Mouse (Mus musculus) cortical plate, adult 2 months (tissue): Measurements from ENCODE around the gene Hapln2. TPM values are rescaled to one million over a fixed set of nuclear protein-coding genes. Genes with fewer than 3 reads are reported as not detected.

Experiments used
- H3K27ac ChIP-seq: fragments of 200-500 bp; 2 replicates; pipeline ENCODE4 v1.5.1; 2012; ENCODE audit warnings: low read length, control low read depth, inconsistent platforms; ENCODE audit not compliant: insufficient read depth
- H3K4me1 ChIP-seq: fragments of 200-500 bp; 2 replicates; pipeline ENCODE4 v1.6.1; 2011; ENCODE audit warnings: low read length; ENCODE audit not compliant: control insufficient read depth, insufficient read depth
- H3K4me3 ChIP-seq: fragments of 200-500 bp; 2 replicates; pipeline ENCODE4 v1.5.1; 2011; ENCODE audit warnings: mild to moderate bottlenecking, low read length, control low read depth; ENCODE audit not compliant: insufficient read depth
- CTCF ChIP-seq: fragments of 200-500 bp; IDR thresholded peaks from 2 replicates; pipeline ENCODE4 v1.5.1; 2011; ENCODE audit warnings: mild to moderate bottlenecking, control low read depth, low read length; ENCODE audit not compliant: insufficient read depth; ENCODE audit errors: extremely low read depth
- POLR2A ChIP-seq: fragments of 200-500 bp; IDR thresholded peaks from 2 replicates; pipeline ENCODE4 v1.6.1; 2011; ENCODE audit warnings: mild to moderate bottlenecking, low read length, control low read depth; ENCODE audit not compliant: insufficient read depth; ENCODE audit errors: extremely low read depth
- polyA plus RNA-seq: library from polyadenylated mRNA; depleted of rRNA; stranded (reverse); fragments of >200 nt; gene quantifications from 2 replicates; pipeline ENCODE4 v1.2.3, GENCODE M21; 2012; rRNA removed

Hapln2 gene
- 38.5 and 52.4 TPM in 2 replicates for polyA plus RNA-seq

GRCm38 (mm10) chr3:88027434-88028186 lies at the start of gene Hapln2:
Gene Hapln2 (minus strand): TSS chr3:88027583.
- TF ChIP-seq CTCF (peak; percentile 29; the same call in 1 of the 2 replicates), POLR2A (no peak)
- Histone ChIP-seq H3K27ac (0 out of 2 replicates have a peak within 1 kb of the TSS, but pooled peaks have one; percentile 42), H3K4me1 (no peaks in the 10 kb centered on the region), H3K4me3 (peak within 1 kb of the TSS; percentile 10; the same call in 1 of the 2 replicates)

DNA sequence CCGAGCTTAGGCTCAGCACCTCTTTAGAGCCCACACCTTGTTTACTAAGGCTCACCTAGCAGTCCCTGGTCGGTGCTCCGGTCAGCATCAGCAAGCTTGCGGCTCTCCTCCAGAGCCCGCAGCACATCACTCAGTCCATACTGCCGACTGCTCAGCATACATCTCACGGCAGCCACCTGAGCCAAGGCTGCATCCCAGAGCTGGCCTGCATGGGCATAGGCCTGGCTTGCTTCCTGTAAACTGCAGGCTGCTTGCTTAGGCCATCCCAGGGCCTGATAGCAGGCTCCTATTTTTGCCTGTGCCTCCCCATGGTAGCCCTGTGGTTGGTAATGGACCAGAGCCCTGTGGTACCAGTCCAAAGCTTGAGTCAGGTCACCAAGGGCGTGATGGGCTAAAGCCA lies 47.4 kb upstream of the Hapln2 start:
- TF ChIP-seq POLR2A (no peak), CTCF (no peak)
- H3K27ac ChIP-seq = no peak overlapping the region

GRCm38 (mm10) chr3:88074351-88074750 lies 47.0 kb upstream of the Hapln2 start:
- H3K4me1 ChIP-seq = 0 out of 2 replicates have a peak, but pooled peaks cover 1% of the 10 kb centered on the region
- no peak overlapping the region for H3K4me3 ChIP-seq
- TF ChIP-seq POLR2A (no peak), CTCF (no peak)
- H3K27ac ChIP-seq = no peak overlapping the region

More for the DNA sequence above, 47.4 kb upstream of the Hapln2 start:
- Histone ChIP-seq H3K4me3 (no peak overlapping the region), H3K4me1 (0 out of 2 replicates have a peak, but pooled peaks cover 1% of the 10 kb centered on the region)

GRCm38 (mm10) chr3:88073631-88074030 lies 46.2 kb upstream of the Hapln2 start:
- H3K4me1 ChIP-seq = 0 out of 2 replicates have a peak, but pooled peaks cover 1% of the 10 kb centered on the region
- H3K27ac ChIP-seq = no peak overlapping the region
- H3K4me3 ChIP-seq = no peak overlapping the region
- no peak for TF ChIP-seq CTCF
- no peak for TF ChIP-seq POLR2A

GRCm38 (mm10) chr3:88071783-88072182 lies 44.4 kb upstream of the Hapln2 start:
- Histone ChIP-seq H3K27ac (no peak overlapping the region), H3K4me3 (no peak overlapping the region), H3K4me1 (0 out of 2 replicates have a peak, but pooled peaks cover 1% of the 10 kb centered on the region)
- TF ChIP-seq CTCF (peak; percentile 96), POLR2A (no peak)

DNA sequence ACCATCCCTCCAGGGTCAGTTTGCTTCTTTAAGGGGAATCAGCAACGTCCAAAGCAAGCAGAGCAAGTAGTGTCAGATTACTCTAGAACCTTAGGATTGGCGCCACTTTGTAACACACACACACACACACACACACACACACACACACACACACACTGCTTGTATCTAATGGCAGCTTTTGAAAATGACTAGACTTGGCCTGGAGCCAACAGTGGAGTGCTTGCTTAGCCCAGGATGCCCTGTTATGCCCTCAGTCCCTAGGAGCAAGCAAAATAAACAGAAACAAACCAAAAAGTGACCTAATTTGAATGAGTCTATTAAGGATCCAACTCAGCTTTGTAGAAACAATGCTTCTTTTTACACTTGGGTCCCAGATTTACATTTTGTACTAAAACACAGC lies 41.0 kb upstream of the Hapln2 start:
- no peak overlapping the region for H3K27ac ChIP-seq
- no peak for TF ChIP-seq CTCF
- no peak for TF ChIP-seq POLR2A
- H3K4me3 ChIP-seq = no peak overlapping the region
- 0 out of 2 replicates have a peak, but pooled peaks cover 1% of the 10 kb centered on the region for H3K4me1 ChIP-seq

DNA sequence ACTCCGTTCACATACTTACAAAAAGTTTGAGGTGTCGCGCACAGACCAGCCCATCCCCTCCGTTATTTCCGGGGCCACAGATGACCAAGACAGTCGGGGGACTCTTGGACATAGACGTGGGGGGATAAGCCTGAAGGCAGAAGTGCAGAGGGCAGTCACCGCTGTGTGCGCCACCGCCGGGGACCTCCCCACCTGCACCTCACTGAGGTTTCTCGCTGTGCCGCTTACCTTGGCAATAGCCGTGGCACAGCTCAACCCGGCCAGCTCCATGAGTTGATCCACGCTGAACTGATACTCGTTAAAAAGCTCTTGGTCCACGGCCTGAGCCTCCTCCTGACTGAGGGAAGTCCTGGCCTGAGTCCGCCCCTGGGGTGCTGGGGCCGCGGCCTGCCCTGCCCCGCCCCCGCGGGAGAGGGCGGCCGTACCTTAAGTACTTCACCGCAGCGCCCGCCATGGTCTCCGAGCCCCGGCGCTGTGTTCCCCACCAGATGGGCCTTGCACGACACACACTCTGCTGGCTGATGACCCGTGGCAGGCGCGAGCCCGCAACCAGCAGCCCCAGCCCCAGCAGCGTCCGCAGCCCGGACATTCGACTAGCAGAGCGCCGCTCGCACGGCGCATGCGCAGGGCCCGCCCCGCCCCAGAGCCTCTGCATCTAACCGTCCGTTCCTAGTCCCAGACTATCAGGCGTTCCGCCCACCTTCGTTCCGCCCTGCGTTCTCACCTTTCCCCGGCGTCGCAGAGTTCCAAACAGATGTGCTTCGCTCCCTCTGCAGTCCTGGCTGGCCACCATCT lies 30.7 kb upstream of the Hapln2 start, which contains the start of gene Naxe:
Gene Naxe (minus strand): TSS at position 594 of the 795 bp plus-strand sequence.
- Histone ChIP-seq H3K4me1 (peaks cover 2% of the 10 kb centered on the region; the same call in 1 of the 2 replicates), H3K27ac (no peak within 1 kb of the TSS), H3K4me3 (peak within 1 kb of the TSS; percentile 77)
- TF ChIP-seq POLR2A (peak; percentile 87), CTCF (no peak)

GRCm38 (mm10) chr3:88057030-88057429 lies 29.6 kb upstream of the Hapln2 start:
- peaks cover 2% of the 10 kb centered on the region; the same call in 1 of the 2 replicates for H3K4me1 ChIP-seq
- no peak overlapping the region for H3K27ac ChIP-seq
- H3K4me3 ChIP-seq = no peak overlapping the region; the same call in 1 of the 2 replicates
- no peak for TF ChIP-seq CTCF
- no peak for TF ChIP-seq POLR2A

GRCm38 (mm10) chr3:88049532-88049931 lies 22.1 kb upstream of the Hapln2 start:
- H3K4me1 ChIP-seq = no peaks in the 10 kb centered on the region
- no peak overlapping the region for H3K4me3 ChIP-seq
- no peak overlapping the region for H3K27ac ChIP-seq
- TF ChIP-seq POLR2A (no peak), CTCF (no peak)
